Mouse (Mus musculus) Patski (cell line): ENCODE data around the gene Lyrm7. TPM values are rescaled to one million over a fixed set of nuclear protein-coding genes. Genes with fewer than 3 reads are reported as not detected.

Experiments
- ATAC-seq: fragments of 100-300 bp; one replicate; pipeline ENCODE4 v1.8.0; 2021
- CTCF ChIA-PET: fragments of 350-600 bp; sonication (Branson Sonifier 250); formaldehyde crosslinking; loops from one replicate; lab custom pipeline; 2022; ENCODE audit warnings: inconsistent platforms; lab: Charles Lee
- POLR2A ChIA-PET: fragments of 350-600 bp; sonication (Branson Sonifier 250); formaldehyde crosslinking; loops from one replicate; lab custom pipeline; 2022; ENCODE audit warnings: antibody characterized with exemption, inconsistent platforms; lab: Charles Lee
- DNase-seq: peaks from one replicate; pipeline ENCODE4 v3.0.0-alpha.2; 2011; ENCODE audit warnings: low read depth, low spot score
- H3K27me3 ChIP-seq: fragments of 371-371 bp; one replicate; pipeline ENCODE4 v1.5.1; 2021
- CTCF ChIP-seq: fragments of 100-300 bp; IDR thresholded peaks from one replicate; pipeline ENCODE4 v1.5.1; 2021
- in situ Hi-C: fragments of 300-500 bp; cut with MboI; formaldehyde crosslinking; loops from 3 replicates; pipeline ENCODE4 v1.11.1; 2018; ENCODE audit warnings: low pct_unique_long_range_greater_than_20kb, mixed read lengths
- polyA plus RNA-seq: library from polyadenylated mRNA; unstranded; gene quantifications from one replicate; pipeline ENCODE4 v1.2.3, GENCODE M21; 2021

Gene Lyrm7
- polyA plus RNA-seq, 1 experiment from 2014 or later = 16.3 TPM

DNA sequence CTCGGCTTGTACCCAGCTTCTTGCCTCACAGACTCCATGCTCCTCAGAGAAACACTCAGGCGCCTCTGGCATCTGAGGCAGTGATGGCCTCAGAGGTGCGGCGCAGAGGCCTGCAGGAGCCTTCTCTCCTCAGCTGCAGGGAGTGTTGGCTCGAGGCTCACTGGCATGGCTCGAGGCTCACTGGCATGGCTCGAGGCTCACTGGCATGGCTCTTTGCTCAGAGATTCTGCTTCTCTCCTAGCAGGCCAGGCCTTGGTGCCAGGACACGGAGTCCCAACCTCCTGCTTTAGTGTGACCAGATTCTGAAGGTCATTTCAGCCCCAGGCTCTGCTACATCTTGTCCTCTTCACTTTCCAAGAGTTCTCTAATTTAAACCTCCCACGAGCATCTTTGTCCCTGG is 24.6 kb downstream of the Lyrm7 start:
- DNase-seq (no peak), ATAC-seq (no peak)
- CTCF ChIA-PET = interaction anchor here (1.3 to 1.6 kb wide), 2 partner anchors 10 to 64 kb away, joined by 3 to 4 read pairs; no protein-coding TSS in a partner anchor
- no peak for TF ChIP-seq CTCF
- in situ Hi-C loops = no loop called here
- no peaks in the 10 kb centered on the region for H3K27me3 ChIP-seq
- POLR2A ChIA-PET = no interaction called here

DNA sequence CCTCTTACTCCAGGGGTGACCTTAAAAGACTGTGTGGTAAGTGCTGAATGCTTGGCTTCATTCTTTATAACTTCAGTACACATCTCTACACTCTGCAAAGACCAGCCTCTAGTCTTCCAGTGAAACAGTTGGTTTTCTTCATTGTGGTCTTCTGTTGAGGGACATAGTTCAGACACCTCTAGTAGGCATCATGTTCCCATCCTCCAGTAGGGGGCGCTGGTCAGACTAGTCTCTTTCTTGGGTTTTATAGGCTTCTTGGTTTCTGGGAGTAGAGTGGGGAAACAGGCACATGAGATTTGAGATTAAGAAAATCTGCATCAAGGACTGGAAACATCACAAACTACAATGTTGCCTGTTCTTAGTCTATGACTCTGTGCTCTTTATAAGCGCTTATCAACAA is 26.1 kb downstream of the Lyrm7 start:
- in situ Hi-C loops = no loop called here
- ATAC-seq (no peak), DNase-seq (no peak)
- CTCF ChIA-PET = interaction anchor here (1.6 kb wide), 1 partner anchor 12 kb away, joined by 4 read pairs; no protein-coding TSS in a partner anchor
- H3K27me3 ChIP-seq = no peaks in the 10 kb centered on the region
- POLR2A ChIA-PET = no interaction called here
- peak; percentile 46 for TF ChIP-seq CTCF

DNA sequence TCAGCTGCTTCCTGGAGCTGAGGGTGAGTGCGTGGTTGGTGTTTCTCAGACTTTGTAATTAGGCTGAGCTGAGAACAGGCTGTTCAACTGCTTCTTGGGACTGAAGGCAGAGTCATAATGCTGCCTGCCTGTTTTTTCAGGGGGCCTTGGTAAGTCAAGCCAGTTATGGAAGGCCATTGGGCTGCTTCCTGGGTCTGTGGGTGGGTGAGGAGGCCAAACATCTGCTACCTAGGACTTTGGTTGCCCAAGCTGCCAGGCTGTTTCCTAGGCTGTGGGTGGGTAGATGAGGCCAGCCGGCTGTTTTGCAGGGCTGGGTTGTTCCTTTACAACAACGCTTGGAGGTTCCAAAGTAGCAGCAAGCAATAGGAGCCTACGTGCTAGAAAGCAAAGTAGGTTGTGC is 26.9 kb downstream of the Lyrm7 start:
- CTCF ChIA-PET = interaction anchor here (0.8 kb wide), 1 partner anchor 15 kb away, joined by 3 read pairs; no protein-coding TSS in a partner anchor
- no peak for TF ChIP-seq CTCF

DNA sequence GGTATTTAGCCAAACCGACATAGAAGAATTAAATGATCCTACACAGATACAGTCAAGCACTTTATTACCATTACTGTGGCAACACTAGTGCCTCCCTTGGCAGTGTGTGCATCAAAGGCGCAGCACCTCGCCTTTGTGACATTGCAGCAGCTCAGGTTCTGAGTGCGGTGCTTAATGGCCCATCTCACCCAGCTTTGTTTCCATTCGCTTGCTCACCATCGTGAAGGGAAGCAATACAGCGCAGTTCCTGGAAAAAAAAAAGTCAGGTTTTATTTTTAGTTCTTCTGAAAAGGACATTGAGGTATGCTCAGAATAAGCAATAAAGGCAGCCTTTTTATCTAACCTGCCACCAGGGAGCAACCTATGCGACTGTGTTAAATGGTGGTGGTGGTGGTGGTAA is 33.9 kb downstream of the Lyrm7 start:
- CTCF ChIA-PET = no interaction called here
- TF ChIP-seq CTCF = no peak
- POLR2A ChIA-PET = no interaction called here
- DNase-seq = no peak
- in situ Hi-C loops = no loop called here
- no peaks in the 10 kb centered on the region for H3K27me3 ChIP-seq
- no peak for ATAC-seq

More for the DNA sequence above, 26.9 kb downstream of the Lyrm7 start:
- POLR2A ChIA-PET = no interaction called here
- in situ Hi-C loops = no loop called here
- H3K27me3 ChIP-seq = no peaks in the 10 kb centered on the region
- DNase-seq (no peak), ATAC-seq (no peak)

DNA sequence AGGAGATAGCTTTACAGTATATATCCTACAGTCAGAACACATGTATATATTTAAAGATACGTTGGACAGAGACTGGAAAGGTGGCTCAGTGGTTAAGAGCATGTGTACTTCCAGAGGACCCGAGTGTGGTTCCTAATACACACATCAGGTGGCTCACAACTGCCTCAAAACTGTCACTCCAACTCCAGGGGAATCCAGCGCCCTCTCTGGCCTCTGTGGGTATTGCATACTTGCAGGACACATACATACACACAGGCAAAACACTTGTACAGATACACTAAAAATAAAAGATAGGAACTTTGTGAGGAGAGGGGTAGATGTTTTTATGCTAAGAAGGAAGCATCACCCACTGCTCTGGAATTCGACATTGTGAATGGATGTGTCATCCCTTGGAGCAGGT is 34.9 kb downstream of the Lyrm7 start:
- CTCF ChIA-PET = no interaction called here
- ATAC-seq = no peak
- H3K27me3 ChIP-seq = no peaks in the 10 kb centered on the region
- peak; percentile 33 for TF ChIP-seq CTCF
- no peak for DNase-seq
- in situ Hi-C loops = no loop called here
- POLR2A ChIA-PET = no interaction called here

DNA sequence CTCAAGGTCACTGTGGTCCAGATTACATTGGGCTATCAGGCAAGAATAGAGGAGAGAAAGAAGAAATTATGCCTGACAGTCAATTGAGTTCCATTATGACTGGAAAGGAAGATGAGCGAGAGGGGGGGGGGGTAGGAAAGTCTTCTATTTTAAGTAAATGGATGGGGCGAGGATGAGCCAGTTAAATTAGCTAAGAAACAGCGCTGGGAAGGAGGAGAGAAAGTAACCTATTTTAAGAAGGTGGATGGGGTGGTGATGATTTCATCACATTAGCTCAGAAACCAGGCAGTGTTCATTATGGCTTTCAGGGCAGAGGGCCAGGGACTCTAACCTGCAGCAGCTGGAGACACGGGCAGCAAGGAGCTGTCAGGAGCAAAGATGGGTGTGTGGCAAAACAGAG is 37.2 kb downstream of the Lyrm7 start:
- in situ Hi-C loops = loop anchor here (25.0 kb wide), 1 partner anchor 511 kb away; the partner anchor contains the start of gene Acsl6
- ChIA-PET POLR2A (no interaction called here), CTCF (interaction anchor here (1.7 kb wide), 1 partner anchor 9 kb away, joined by 3 read pairs; no protein-coding TSS in a partner anchor)
- no peaks in the 10 kb centered on the region for H3K27me3 ChIP-seq
- DNase-seq = no peak
- no peak for TF ChIP-seq CTCF
- ATAC-seq = no peak

DNA sequence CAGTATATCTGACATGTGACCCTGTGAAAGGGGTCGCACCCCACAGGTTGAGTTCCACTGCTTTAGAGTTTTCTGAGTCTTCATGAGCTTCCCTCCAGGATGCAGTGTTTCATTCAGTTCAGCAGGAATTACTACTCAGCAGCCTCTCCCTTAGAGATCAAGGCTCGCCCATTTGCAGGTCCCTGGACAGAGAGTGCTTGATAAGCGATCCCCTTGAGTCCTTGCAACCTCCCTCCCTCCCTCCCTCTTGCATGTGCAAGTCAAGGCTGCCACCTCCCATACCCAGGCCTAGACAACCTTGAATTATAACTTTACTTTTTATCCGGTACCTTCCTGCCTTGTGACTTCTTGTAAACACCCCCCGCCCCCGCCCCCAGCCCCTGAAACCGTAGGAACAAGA is 41.2 kb downstream of the Lyrm7 start:
- no peaks in the 10 kb centered on the region for H3K27me3 ChIP-seq
- no peak for TF ChIP-seq CTCF
- CTCF ChIA-PET = interaction anchor here (2.3 kb wide), 1 partner anchor 15 kb away, joined by 4 read pairs; no protein-coding TSS in a partner anchor
- ATAC-seq (no peak), DNase-seq (no peak)
- in situ Hi-C loops = loop anchor here (25.0 kb wide), 1 partner anchor 507 kb away; the partner anchor contains the start of gene Acsl6
- POLR2A ChIA-PET = no interaction called here

DNA sequence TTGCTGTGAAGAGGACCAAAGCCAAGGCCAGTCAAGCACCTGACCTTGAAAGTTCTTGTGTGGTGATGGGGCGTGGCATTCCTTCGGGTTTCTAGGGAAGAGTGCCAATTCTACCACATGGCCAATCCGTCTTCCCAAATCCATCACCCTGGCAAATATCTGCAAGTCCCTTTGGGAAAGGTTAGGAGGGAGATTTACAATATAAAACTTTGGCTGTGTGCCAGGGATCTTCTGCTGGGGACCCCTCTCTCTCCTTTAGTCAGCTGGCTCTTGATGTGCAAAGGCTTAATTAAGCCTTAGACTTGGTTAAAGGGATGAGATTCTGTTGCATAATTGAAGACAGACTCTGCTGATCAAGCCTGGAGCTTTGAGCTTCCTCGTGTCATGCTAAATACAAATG is 43.3 kb downstream of the Lyrm7 start:
- no peak for DNase-seq
- TF ChIP-seq CTCF = no peak
- no peak for ATAC-seq
- no peaks in the 10 kb centered on the region for H3K27me3 ChIP-seq
- ChIA-PET CTCF (interaction anchor here (1.0 to 1.2 kb wide), 2 partner anchors 14 to 105 kb away, joined by 3 to 5 read pairs; no protein-coding TSS in a partner anchor), POLR2A (interaction anchor here (0.6 kb wide), 1 partner anchor 15 kb away, joined by 6 read pairs; no protein-coding TSS in a partner anchor)
- in situ Hi-C loops = loop anchor here (25.0 kb wide), 1 partner anchor 505 kb away; the partner anchor contains the start of gene Acsl6

DNA sequence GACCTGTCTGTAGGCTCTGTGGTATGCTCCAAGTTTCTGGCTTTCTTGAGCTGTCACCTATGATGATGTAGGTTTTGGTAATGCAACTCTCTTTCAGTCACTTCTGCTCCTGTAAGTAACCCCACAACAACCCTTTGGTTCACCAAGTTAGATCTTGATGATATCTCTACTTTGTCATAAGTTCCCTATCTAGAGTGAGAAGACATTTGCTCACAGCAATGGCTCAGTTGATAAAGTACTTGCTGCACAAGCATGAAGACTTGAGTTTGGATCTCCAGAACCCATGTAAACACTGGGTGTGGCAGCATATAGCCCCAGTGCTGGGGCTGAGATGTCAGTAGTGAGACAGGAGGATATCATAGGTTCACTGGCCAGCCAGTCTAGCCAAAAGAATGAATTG is 45.1 kb downstream of the Lyrm7 start:
- ChIA-PET CTCF (no interaction called here), POLR2A (interaction anchor here (0.6 kb wide), 1 partner anchor 9 kb away, joined by 3 read pairs; no protein-coding TSS in a partner anchor)
- no peak for TF ChIP-seq CTCF
- in situ Hi-C loops = loop anchor here (25.0 kb wide), 1 partner anchor 503 kb away; the partner anchor contains the start of gene Acsl6
- ATAC-seq = no peak
- no peak for DNase-seq
- no peaks in the 10 kb centered on the region for H3K27me3 ChIP-seq

DNA sequence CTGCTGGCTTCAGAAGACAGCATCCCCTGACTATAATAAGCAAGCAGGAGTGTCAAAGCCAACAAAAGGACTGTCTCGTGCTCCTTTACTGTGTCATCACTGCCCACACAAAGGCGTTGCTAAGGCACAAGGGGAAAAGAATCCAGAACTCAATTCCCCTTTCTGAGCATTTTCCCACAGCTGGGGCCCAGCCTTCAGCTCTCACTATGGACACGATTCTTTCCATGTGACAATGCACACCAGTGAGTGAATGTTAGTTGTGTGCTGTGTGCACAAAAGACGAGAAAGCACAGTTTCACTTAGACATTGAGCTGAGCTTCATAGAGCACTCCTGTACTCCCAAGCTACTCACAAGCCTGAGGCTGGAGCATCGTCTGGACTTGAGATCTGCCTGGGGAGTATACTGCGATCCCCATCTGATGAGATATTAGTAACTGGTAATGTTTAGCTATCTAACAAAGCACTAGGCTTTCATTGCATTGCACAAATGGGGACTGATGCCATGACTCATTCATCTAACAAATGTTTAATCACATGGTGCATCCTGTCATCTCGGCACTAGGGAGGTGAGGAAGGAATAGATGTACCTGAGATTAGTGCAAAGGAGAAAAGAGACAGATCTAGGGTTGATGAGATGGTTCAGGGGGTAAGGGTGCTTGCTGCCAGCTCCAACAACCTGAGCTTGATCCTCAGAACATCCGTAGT is 47.8 kb downstream of the Lyrm7 start:
- no peak for TF ChIP-seq CTCF
- no peaks in the 10 kb centered on the region for H3K27me3 ChIP-seq
- DNase-seq (no peak), ATAC-seq (no peak)
- CTCF ChIA-PET = interaction anchor here (1.3 kb wide), 1 partner anchor 25 kb away, joined by 3 read pairs; no protein-coding TSS in a partner anchor
- POLR2A ChIA-PET = no interaction called here
- in situ Hi-C loops = loop anchor here (25.0 kb wide), 1 partner anchor 501 kb away; the partner anchor contains the start of gene Acsl6

DNA sequence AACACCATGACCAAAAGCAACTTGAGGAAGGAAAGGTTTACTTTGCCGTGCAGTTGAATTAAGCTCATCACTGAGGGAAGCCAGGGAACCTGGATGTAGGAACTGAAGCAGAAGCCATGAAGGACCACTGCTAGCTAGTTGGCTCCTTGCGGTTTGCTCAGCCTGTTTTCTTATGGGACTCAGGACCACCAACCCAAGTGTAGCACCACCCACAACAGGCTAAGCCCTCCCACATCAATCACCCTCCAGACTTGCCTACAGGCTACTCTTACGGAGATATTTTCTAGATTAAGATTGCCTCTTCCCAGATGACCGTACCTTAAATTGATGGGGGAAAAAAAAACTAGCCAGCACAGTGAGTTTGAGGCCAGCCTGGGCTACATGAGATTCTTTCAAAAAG is 48.4 kb downstream of the Lyrm7 start:
- in situ Hi-C loops = loop anchor here (25.0 kb wide), 1 partner anchor 500 kb away; the partner anchor contains the start of gene Acsl6
- ATAC-seq = no peak

More for the DNA sequence above, 48.4 kb downstream of the Lyrm7 start:
- ChIA-PET CTCF (interaction anchor here (1.3 to 1.7 kb wide), 2 partner anchors 16 to 24 kb away, joined by 3 read pairs; no protein-coding TSS in a partner anchor), POLR2A (no interaction called here)
- H3K27me3 ChIP-seq = no peaks in the 10 kb centered on the region
- DNase-seq = no peak
- TF ChIP-seq CTCF = no peak
